Mouse (Mus musculus): ENCODE data around the gene Arg2.

The Arg2 gene

GRCm38 (mm10) chr12:79130299-79131177, at the start of gene Arg2:
TSS of gene Arg2 (plus strand) at chr12:79130777.
- peak; percentile 90 for DNase-seq

- peak; percentile 99 for DNase-seq
Measured at GRCm38 (mm10) chr12:79089182-79089812, 41.3 kb upstream of the Arg2 start, which contains the start of gene Pigh. TSS of gene Pigh (minus strand) at chr12:79089651.

- peak; percentile 92 for DNase-seq
Measured at GRCm38 (mm10) chr12:79092569-79092968, 38.0 kb upstream of the Arg2 start.

- peak; percentile 60 for DNase-seq
Measured at GRCm38 (mm10) chr12:79097106-79097752, 33.3 kb upstream of the Arg2 start.

- DNase-seq, result peak; percentile 28
Measured at GRCm38 (mm10) chr12:79103773-79104172, 26.8 kb upstream of the Arg2 start.

GRCm38 (mm10) chr12:79104544-79104943, 26.0 kb upstream of the Arg2 start:
- DNase-seq, result peak; percentile 55

GRCm38 (mm10) chr12:79105312-79105711, 25.3 kb upstream of the Arg2 start:
- no peak for DNase-seq

- DNase-seq, result peak; percentile 40
Measured at GRCm38 (mm10) chr12:79118991-79119390, 11.6 kb upstream of the Arg2 start.

- peak; percentile 24 for DNase-seq
Measured at GRCm38 (mm10) chr12:79122820-79123219, 7.8 kb upstream of the Arg2 start.

GRCm38 (mm10) chr12:79131178-79131675, 650 bp downstream of the Arg2 start:
- peak; percentile 66 for DNase-seq

GRCm38 (mm10) chr12:79131706-79132460, 1.3 kb downstream of the Arg2 start:
- peak; percentile 35 for DNase-seq

GRCm38 (mm10) chr12:79134676-79135075, 4.1 kb downstream of the Arg2 start:
- peak; percentile 52 for DNase-seq

- peak; percentile 19 for DNase-seq
Measured at GRCm38 (mm10) chr12:79135105-79135504, 4.5 kb downstream of the Arg2 start.

GRCm38 (mm10) chr12:79136949-79137348, 6.4 kb downstream of the Arg2 start:
- DNase-seq, result peak; percentile 73

- peak; percentile 43 for DNase-seq
Measured at GRCm38 (mm10) chr12:79138999-79139398, 8.4 kb downstream of the Arg2 start.

GRCm38 (mm10) chr12:79139417-79139816, 8.8 kb downstream of the Arg2 start:
- DNase-seq, result peak; percentile 30

GRCm38 (mm10) chr12:79140811-79141210, 10.2 kb downstream of the Arg2 start:
- DNase-seq, result no peak

- peak; percentile 41 for DNase-seq
Measured at GRCm38 (mm10) chr12:79141384-79141783, 10.8 kb downstream of the Arg2 start.

- peak; percentile 72 for DNase-seq
Measured at GRCm38 (mm10) chr12:79149653-79150052, 19.1 kb downstream of the Arg2 start.

- DNase-seq, result no peak
Measured at GRCm38 (mm10) chr12:79162876-79163275, 32.3 kb downstream of the Arg2 start.

GRCm38 (mm10) chr12:79169173-79169572, 38.6 kb downstream of the Arg2 start:
- no peak for DNase-seq

GRCm38 (mm10) chr12:79170421-79170820, 39.8 kb downstream of the Arg2 start:
- DNase-seq, result no peak
